Mouse (Mus musculus) left cerebral cortex, adult 18-20 months (tissue): ENCODE measurements around the gene Ptpn3. TPM values are rescaled to one million over a fixed set of nuclear protein-coding genes. Genes with fewer than 3 reads are reported as not detected.

Source experiments
- DNase-seq, 2 experiments: peaks; one replicate each; pipeline ENCODE4 v3.0.0; 2021 to 2022; ENCODE audit warnings: low spot score in 2 of 2, mixed read lengths in 1 of 2
- long read RNA-seq, 2 experiments: library from polyadenylated mRNA; stranded (forward); transcript quantifications; one replicate each; pipeline ENCODE4 v2.0.0; 2021
- total RNA-seq, 2 experiments: library from RNA; stranded (reverse); gene quantifications; 2 replicates each; pipeline ENCODE4 v1.2.3; 2021

Gene Ptpn3
- total RNA-seq: 10 to 100 TPM; 64.4 to 73.1 TPM
- long read RNA-seq, experiment 1, partial matches to known transcripts: 4 of 17 reads
- long read RNA-seq, experiment 1, other reads (novel, unspliced or antisense): 13 of 17 reads
- long read RNA-seq, experiment 2, partial matches to known transcripts: 7 of 18 reads
- long read RNA-seq, experiment 2, other reads (novel, unspliced or antisense): 11 of 18 reads

DNA sequence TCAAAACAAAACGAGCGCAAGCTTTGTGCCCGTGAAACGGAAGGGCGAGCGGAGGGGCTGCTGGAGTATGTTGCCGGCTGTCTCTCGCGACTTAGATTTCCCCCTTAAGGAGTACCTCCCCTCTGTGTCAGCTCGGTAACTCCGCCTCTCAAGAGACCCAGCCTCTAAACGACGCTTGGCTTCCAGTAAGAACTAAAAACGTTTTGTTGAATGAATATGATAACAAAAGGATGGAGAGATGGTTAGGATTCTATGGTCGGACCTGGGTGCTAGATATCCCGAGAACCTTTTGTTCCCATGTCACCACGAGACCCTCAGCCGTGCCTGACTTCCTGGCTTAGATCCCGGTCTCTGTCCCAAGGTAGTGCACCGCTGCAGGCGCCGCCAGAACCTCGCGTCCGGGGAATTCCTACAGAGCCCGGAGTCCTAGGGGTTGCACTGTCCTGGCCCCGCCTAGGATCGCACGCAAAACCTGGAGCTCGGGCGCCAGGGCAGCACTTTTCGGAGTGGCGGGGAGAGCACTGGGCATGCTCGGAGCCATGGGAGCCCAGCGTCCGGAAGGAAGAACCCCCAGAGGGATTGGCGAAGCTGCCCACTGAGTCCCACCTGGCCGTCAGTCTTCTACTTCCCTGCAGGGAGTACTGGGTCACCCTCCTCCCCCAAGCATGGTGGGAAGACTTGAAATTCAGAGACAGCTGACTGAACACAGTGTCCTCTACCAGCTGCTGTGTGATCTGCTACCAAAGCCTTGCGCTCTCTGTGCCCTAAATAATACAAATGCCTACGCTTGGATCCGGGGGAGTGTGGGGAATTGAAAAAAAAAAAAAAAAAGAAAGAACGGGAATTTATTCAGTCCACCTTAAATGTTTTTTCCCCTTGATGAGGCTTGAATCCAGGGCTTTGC is at the start of gene Ptpn3:
TSS of gene Ptpn3 (minus strand) at position 428 of the 904 bp plus-strand sequence.
- DNase-seq: peak; percentile 77 to 87

DNA sequence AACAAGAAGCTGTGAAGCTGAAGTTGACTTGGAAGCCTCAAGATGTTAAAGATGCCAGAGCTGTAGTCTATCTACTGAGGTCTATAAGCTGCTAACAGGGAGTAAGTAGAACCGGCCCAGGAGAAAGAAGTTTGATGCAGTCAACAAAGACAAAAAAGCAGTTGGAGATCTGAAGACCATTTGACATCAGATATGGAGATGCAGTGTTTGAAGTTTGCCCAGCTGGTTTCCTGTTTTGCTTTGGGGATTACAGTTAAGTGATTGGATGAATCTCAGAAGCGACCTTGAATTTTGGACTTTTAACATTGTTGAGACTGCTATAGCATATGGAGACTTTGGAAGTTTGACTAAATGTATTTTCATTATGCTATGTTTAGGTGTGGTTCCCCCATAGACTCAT is 48.9 kb upstream of the Ptpn3 start:
- DNase-seq: no peak

DNA sequence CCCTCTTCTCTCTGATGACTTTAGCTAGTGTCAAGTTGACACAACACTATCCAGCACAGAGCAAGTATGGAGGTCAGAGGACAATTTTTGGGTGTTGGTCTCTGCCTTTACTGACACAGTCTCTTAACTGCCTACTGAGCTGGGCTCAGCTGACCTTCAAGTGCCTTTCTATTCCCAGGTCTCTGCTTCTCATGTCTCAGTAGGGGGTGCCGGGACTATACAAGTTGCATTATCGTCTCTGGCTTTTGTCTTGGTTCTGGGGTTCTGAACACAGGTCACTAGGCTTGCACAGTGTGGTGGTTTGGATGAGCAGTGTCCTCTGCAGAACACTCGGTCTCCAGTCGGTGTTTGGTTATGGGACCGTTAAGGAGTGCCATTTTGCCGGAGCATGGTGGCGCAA is 42.4 kb upstream of the Ptpn3 start:
- DNase-seq: no peak

DNA sequence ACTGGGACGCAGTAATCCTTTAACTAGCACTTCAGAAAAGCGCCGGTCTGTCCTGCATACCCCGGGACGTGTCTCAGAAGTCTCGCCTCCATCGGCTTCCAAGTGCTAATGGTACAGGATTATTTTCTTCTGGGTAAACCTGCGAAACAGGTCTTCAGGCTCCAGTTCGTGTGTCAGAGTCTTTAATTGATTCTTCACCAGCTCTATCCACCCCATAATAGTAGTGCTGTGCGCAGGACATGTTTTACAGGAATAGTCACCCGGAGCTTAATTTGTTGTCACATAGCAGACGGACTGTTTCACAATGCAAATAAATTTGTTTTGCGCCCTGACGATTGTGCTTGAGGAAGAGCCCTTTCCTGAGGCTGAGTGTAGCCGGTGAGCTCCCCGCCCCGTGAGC is 37.3 kb upstream of the Ptpn3 start:
- no peak for DNase-seq

DNA sequence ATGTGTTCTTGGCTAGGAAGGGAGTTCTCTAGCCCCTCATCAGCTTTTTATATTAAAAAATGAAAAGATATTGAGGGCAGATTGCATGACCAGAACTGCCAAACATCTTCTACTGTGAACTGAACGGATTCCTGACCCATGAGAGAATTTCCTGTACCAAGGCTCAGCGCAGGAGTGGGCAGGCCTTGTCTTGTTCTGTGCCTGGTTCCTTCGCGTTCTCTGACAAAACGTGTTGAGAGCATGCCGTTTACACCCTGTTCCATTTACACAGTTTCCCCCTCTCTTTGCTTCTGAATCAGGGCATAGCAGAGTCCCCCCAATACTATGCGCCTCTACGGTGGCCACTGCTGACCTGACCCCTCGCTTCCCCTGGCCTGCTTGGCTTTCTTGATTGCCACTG is 36.4 kb upstream of the Ptpn3 start:
- DNase-seq: no peak

DNA sequence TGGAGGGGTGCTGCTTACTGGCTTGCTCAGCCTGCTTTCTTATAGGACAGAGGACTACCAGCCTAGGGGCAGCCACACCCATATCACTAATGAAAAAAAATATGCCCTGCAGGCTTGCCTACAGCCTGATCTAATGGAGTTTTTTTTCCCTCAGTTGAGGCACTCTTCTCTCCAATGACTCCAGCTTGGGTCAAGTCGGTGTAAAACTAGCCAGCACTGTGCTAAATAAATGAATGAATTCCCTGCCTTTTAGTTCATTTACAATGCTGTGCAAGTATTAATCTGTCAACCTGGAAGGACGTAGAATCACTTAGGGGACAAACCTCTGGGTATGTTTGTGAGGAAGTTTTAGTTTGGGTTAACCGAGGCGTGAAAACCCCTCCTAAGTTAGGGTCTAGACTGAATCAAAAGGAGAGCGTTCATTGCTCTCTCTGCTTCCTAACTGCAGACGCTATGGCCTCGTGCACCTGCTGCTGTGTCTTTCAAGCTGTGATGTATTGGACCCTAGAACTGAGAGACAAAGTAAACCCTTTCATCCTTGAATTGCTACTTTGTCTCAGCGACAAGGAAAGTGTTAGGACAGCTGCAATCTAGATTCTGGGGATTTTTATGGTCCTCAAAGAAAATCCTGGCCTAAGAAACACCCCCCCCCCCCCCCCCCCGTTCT is 33.5 kb upstream of the Ptpn3 start:
- no peak for DNase-seq

DNA sequence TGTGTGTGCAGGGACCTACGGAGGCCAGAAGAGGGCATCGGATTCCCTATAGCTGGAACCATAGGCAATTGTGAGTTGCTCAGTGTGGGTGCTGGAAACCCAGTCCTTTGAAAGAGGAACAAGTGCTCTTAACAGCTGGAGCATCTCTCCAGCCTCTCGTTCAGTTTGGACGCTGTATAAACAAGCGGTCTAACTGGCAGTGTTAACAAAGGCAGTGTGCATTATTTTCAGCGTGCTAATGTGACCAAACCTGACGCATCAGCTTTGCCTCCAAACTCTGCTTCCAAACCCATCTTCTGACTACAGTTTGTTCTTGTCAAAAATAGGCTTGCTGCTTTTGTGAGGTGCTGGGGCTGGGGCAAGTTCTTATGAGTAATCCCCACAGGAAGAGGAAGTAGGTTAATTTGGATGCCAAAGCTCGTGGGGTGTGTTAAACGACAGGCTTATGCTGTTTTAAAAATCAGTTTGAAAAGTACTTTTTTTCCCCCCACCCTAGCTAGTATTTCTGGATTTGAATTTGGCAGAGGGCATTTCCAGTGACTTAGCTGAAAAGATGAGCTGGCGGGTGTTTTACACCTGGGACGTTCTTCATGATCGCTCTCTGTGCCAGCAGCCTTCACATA is 32.4 kb upstream of the Ptpn3 start:
- peak in 1 of 2 experiments; percentile 12 for DNase-seq

DNA sequence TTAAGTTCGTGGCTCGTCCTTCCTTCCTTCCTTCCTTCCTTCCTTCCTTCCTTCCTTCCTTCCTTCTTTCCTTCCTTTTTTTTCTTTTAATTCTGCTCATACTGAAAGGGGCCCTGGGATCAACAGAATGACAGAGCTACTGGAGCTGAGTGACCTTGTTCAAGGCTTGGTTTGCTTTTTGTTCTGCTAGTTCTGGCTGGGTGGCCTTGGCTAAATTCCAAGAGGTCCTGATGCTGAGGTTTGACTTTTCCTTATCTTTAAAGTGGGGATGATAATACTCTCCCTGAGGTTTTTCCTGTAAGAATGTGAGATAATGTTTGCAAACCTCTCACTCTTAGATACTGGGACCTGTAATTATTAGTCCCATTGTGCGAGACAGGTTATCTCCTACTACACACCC is 30.9 kb upstream of the Ptpn3 start:
- DNase-seq: no peak

DNA sequence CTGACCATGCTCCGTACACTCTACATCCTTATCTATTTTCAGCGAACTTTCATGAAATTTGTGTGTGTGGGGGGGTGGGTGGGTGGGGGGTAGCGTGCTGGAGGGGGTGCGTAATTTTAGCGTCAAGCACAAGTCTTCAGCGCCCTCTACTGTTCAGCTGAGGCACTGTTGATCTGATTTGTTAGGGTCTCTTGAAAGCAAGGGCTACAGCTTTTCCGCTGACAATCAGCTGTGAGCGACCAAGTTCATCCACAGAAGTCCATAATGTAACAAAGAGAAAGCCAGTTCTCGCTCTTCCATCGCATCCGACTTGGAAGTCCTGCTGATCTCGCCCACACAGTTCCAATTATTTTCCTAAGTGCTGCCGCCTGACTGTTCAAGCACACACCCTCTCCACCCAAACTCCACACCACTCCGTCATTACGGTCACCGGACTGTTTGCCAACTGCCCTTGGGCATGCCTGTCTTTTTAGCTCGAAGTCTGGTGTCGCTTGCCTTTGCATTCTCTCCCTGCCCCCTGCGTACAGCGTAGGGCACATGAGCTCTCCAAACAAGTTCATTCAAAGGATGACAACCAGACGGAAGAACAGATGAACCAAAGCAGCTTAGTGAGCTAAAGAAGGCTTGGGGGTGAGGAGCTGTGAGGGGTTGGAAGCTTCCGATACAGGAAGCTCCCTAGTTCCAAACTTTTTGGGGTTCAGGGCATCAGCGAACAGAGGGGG is 19.1 kb upstream of the Ptpn3 start:
- peak; percentile 53 to 63 for DNase-seq

DNA sequence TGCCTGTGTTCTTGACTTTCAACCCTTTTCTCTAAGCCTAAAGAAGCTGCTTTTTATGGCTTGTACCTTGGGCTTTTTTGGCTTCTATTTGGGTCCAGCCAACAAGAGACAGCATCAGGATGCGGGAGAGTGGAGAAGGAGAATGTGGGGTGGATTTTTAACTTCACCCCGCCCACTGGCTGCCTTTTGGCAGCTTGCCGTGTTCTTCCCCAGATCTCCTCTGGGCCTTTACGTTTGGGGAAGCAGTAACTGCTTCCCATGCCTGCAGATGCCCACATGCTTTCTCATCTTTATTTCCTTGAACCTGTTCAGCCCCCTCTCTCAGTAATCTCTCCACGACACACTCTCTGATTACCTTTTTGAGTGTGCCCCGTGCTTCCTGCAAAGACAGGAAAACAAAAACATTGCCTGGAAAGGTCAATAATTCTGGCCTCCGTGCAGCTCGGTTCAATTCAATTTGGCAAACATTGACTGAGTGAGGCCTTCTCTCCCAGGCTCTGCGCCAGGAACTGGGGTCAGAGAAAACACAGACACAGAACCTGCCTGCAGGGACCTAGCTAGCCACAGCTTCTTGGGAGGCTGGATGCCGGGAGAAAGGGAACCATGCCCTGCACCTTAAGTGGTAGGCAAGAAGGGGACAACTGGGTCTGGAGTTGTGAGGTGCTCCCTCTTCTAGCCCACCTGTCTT is 17.0 kb upstream of the Ptpn3 start:
- peak; percentile 82 to 88 for DNase-seq

DNA sequence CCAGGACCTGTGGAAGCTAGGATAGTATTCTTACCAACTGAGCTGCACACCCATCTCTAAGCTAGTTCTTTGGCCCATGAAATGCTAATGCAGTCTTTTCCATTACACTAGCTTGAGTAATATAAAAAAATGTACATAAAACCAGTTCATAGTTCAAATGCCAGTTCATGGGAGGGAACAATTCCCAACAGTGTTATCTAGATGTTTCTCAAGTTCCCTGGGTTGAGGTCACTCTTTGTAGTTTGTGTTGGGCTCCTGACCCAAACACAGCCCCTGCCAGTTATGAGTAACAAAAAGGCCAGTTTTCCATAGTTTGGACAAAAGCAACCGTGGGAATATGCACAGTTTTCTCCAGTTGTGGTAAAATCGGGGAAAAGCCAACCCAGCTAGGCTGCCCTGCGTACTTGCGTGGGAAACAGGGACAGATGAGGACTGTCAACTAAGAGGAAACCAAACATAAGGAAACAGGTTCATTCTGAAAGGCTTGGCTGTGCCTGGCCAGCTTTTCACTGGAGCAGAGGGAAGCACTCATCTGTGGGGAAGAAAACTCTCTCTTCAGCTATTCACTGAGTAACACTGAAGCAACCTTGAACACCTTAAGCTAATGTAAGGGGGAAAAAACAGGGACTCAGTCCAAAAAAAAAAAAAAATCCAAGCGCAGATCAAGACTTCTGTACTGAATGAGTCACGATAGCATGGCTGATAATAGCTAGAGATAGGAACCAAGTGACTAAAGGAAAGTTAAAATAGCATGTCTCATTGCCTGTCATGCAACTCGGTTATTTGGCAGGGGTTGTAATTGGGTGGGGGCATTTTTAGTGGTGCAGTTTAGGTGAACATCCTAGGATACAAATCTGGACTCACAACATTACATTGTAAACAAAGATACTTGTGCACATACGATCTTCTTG is 10.9 kb upstream of the Ptpn3 start:
- no peak for DNase-seq

DNA sequence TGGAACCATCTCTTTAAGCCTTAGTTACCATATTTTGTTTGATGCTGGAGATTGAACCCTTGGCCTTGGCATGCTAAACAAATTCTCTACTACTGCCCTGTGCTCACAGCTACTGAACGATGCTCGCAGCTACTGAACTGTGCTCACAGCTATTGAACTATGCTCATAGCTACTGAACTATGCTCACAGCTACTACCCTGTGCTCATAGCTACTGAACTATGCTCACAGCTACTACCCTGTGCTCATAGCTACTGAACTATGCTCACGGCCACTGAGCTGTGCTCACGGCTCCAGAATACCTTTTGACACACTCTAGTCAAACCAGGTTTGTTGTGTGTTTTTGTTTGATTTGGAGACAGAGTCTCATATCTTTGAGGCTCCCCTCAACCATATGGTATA is 10.1 kb upstream of the Ptpn3 start:
- DNase-seq: no peak

DNA sequence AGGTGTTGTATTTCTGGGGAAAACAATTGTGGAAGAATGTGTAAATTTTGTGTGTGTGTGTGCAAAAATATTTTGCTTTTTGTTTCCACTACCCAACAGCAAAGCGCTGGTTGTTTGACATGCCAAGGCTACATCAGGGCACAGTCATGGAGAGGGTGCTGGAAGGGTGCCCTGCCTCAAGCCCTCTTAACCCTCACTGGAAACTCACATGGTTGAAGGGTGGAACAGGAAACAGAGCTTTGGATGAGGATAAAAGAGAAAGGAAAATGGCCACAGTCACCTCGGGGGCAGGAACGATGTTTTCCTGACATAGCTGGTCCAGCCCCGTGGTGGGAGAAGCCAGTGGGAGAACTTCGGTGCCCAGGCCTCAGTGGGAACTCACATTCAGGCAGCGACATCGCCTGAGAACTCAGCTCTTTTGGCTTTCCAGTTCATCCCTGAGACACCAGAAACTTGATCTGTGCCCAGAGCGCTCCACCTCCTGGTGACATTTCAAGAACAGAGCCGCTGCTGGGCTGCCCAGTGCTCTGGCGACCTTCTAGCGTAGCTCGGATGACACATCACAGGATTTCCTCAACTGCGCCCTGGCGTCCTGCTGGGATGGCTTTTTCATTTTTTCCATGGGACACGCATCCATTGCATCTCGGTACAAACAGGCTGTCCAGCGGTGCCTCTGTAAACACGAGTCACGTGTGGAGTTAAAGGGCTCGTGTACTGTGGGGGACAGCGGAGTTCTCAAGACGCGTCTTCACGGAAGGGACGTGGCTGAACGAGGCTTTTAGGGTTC is 6.8 kb upstream of the Ptpn3 start:
- no peak for DNase-seq

DNA sequence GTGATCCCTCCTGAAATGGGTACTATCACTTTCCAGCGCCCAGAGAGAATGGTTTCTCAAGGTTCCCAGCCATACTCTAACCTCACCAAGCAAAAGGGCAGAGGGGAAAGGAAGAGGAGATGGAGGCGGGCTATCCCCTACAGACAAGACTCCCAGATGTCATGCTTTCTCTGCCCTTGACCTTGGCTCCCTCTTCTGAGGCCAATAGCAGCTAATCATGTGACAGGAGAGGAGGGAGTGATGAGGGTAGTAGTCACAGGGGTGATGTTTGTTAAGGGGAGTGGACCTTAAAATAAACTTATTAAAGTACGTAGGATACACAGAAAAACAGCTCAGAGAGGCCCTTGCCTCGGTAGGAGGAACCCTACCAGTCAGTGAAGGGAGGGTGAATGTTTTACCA is 6.1 kb upstream of the Ptpn3 start:
- no peak for DNase-seq

DNA sequence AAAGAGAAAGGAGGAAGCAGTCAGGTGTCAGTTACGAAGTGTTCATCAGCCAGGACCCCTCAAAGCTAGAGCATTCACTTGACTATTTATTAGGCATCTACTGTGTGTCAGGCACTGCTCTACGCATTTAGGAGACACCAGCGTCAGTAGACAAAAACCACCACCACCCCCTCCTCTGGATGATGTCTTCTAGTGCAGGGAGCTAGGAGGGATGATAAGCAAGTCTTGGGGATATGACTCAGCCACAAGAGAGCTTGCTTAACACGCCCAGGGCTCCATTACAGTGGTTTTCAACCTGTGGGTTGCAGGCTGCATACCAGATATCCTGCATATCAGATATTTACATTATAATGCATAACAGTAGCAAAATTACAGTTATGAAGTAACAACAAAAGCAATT is 4.6 kb upstream of the Ptpn3 start:
- DNase-seq: no peak

DNA sequence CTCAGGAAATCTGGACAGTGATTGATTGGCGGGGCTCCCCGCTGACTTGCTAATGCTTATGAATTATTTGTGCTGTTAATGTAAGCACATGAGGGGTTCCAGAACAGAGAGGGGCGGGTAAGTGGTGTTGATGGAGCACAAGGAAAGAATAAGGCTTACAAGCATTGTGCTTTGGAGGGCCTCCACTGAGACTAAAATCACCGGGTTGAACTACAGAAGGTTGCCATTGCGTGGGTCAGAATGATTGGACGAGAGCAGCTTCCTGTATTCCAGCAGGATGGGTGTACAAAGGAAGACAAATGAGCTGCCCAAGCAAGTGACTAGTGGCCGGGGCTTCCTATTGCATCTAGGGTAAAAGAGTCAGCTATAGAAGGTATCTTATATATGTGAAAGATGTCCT is 4.0 kb upstream of the Ptpn3 start:
- DNase-seq: no peak

DNA sequence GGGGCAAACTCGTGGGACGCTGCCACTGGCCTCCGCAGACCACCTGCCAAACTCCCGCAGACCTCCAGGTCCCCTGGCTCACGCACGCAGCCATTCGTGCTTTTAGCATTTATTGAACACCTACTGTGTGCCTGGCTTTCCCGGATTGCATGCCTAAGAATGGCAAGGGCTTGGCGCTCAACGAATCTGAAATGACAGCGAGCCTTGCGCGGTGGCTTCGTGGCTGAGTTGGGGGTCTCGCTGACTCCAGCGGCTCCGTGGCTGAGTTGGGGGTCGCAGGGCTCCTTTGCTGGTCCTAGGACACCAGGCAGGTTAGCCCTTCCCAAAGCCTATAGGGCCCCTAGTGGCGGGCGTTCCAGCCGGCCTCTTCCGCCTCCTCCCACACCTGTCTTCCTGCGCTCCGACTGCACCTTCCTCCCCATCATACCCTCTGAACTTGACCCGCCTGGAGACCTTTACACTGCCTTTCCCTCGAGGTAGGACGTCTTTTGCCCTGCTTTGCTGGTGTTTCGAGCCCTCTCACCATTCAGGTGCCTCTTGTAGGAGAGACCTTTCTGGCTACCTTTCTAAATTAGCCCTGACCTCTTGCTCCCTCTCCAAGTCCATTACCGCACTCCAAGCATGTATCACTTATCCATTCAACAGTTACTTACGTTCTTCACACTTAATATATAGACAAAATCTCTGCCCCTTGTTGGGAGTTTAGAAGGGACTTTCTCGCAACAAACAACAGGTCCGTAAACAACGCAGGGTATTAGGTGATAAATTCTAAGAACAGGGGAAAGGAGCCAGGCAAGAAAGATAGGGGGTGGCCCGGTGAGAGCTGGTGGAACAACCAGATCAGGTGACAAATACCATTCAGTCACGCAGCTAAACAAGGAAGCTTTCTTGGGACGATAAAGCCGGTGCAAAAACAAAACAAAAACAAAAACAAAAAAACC is 898 bp downstream of the Ptpn3 start:
- peak in 1 of 2 experiments; percentile 32 for DNase-seq
